Mouse (Mus musculus): ENCODE data around the gene Fzd4. TPM values are rescaled to one million over a fixed set of nuclear protein-coding genes. Genes with fewer than 3 reads are reported as not detected.
A peak's percentile ranks its signal among the peaks of the same experiment; 100 is the strongest.

Gene Fzd4
- total RNA-seq, 2 experiments from 2014 or later = 31.6 to 35.8 TPM

DNA sequence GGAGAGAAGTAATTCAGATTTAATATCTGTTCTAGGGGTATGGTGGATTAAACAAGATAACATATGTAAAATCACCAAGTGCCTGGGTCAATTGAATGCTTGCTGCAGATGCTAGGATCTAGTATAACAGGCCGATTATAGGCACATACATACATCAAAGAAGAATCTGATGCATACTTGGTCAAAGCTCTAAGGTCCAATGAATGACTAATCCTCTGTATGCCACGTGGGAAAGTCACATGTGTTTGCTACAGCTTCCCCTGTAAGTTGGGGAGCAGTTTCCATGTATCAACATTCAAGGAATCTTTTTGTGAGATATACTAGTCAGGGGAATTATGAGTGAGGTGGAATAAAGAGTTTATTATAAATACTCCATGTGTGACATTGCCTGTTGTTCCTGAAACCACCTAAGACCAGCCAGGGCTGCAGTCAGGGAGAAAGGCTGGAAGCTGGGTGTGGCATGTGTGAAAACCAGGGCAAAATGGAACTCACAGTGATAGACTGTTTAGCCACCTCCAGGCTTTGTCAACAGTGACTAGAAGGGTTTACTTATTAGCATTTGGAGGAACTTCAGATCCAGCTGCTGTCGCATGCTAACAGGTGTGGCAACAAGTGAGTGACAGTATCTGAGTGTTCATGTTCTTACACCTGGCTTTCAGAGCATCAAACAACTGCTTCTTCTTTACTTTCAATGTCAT, 6.2 kb upstream of the Fzd4 start:
- intact Hi-C loops (cut with DNase I) = no loop called here

GRCm38 (mm10) chr7:89400721-89401120, 3.4 kb upstream of the Fzd4 start:
- DNase-seq = no peak
- intact Hi-C loops (cut with DNase I) = loop anchor here (5.0 kb wide), 1 partner anchor 63 kb away; no protein-coding TSS in a partner anchor

More for the DNA sequence above, 6.2 kb upstream of the Fzd4 start:
- no peak for DNase-seq

DNA sequence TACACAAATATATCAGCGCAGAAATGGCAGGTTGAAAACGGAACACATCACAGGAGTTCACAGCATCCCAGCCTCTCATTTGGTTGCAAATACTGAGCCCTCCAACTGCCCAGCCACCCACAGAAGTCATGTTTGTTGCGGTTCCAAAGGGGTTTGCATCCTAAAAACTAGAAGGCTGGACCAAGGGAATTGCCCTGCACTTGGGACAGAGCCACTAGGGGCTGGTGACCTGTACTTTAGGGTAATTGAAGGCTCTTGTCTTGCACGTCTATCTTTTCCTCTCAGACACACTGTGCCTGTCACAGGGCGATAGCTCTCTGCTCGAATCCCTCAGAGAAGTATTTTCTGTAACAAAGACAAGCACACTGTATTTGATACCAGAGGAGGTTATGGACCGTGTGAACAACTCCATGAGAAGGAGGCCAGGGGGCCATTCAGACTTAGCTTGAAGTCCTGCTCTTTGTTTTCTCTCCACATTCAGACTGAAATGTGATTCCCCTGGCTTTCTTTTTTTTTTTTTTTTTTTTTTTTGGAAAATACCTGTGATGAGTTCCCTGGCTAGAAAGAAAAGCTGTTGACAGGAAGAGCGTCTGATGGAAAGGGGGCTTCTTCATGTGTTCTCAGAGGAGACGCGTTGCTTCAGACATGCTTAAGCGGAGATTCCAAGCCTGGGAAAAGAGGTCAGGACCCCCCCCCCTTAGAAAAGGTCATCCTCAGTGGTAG, 2.9 kb upstream of the Fzd4 start:
- intact Hi-C loops (cut with DNase I) = loop anchor here (5.0 kb wide), 1 partner anchor 64 kb away; no protein-coding TSS in a partner anchor
- no peak for DNase-seq

DNA sequence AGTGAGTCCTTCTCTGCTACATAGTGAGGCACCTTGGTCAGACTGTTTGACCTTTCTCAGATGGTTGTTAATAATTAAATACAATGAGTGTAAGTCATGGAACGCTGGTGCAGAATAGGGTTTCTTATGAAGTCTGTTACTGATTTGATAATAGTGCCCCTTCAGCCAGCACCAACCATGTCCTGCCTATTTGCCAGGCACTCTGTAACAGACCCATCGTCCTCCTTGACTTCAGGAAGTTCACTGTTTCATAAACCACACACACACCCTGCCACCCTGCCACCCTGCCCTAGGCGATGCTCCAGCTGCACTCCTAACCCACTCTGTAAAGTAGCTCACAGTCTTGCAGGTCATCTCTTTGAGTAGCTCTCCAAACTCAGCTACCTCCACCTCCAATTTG, 2.2 kb upstream of the Fzd4 start:
- intact Hi-C loops (cut with DNase I) = loop anchor here (5.0 kb wide), 1 partner anchor 65 kb away; no protein-coding TSS in a partner anchor
- no peak for DNase-seq

GRCm38 (mm10) chr7:89403053-89403972, 842 bp upstream of the Fzd4 start:
- DNase-seq = peak; percentile 84 to 86
- intact Hi-C loops (cut with DNase I) = loop anchor here (5.0 kb wide), 1 partner anchor 66 kb away; no protein-coding TSS in a partner anchor

- peak; percentile 63 to 81 for DNase-seq
- intact Hi-C loops (cut with DNase I) = loop anchor here (5.0 kb wide), 4 partner anchors 33 to 727 kb away; partner anchors contain the start of gene Picalm
These were observed 732 bp downstream of the Fzd4 start for GRCm38 (mm10) chr7:89404734-89405440.

GRCm38 (mm10) chr7:89406011-89406410, 1.9 kb downstream of the Fzd4 start:
- intact Hi-C loops (cut with DNase I) = loop anchor here (5.0 kb wide), 3 partner anchors 34 to 726 kb away; partner anchors contain the start of gene Picalm
- no peak for DNase-seq

- no peak for DNase-seq
- intact Hi-C loops (cut with DNase I) = loop anchor here (5.0 kb wide), 3 partner anchors 35 to 725 kb away; partner anchors contain the start of gene Picalm
These were observed 3.1 kb downstream of the Fzd4 start for GRCm38 (mm10) chr7:89407006-89407940.

DNA sequence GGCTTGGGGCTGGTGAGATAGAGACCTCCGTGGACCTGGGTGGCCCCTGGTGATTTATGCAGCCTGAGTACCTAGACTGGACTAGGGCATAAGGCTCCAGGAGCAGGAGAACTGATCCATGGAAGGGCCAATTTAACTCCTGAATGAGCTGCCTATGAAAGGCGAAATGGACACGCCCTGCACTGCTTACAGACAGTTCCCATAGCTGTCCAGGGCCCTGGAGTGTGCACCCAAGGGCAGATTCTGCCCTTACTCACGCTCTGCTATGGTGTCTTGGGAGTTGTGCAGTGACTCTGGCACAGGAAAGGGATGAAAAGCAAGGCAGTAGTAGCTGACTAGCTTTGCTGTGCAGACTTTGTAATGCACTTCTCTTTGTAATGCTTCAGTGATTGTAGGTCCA, 6.1 kb downstream of the Fzd4 start:
- intact Hi-C loops (cut with DNase I) = no loop called here
- no peak for DNase-seq

DNA sequence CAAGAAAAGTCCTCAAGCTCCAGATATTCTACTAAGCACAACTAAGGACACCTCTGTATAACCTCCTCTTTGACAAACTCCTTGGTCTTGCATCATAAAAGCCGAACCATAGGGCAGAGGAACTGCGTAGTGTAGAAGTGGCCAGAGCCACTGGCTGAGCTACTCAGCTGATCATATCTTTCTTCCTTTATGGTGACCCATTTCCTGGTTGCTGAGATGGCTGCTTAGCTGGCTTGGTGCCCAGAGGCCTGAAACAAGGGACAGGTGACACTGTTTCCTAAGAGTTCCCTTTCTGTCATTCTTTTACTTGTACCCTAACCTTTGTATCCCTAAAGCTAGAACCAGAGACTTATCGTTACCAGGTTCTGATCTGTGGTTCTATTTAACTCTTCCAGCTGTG, 7.2 kb downstream of the Fzd4 start:
- intact Hi-C loops (cut with DNase I) = no loop called here
- DNase-seq = no peak

DNA sequence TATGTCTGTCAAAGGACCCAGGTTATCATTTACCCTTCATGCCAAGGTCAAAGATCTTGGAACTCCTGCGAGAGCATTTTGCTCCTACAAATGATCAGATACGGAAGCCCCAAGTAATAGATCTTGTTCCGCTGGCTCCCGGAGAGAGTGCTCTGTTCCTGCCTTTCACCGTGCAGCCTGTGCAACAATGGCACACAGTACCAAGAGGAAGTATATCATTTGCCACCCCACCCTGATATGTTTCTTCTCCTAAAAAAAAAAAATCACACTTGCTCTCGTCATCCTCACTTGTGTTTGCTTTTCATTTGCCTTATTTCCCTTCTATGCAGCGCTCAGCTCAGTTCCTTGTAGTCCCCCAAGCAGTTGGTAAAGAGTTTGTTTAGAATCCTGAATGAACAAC, 7.9 kb downstream of the Fzd4 start:
- DNase-seq = no peak
- intact Hi-C loops (cut with DNase I) = no loop called here

GRCm38 (mm10) chr7:89416027-89416426, 11.9 kb downstream of the Fzd4 start:
- intact Hi-C loops (cut with DNase I) = no loop called here
- DNase-seq = no peak

- no peak for DNase-seq
- intact Hi-C loops (cut with DNase I) = no loop called here
These were observed 13.6 kb downstream of the Fzd4 start for GRCm38 (mm10) chr7:89417707-89418106.

- intact Hi-C loops (cut with DNase I) = no loop called here
- DNase-seq = no peak
These were observed 14.0 kb downstream of the Fzd4 start for GRCm38 (mm10) chr7:89418127-89418653.

GRCm38 (mm10) chr7:89418917-89419679, 14.9 kb downstream of the Fzd4 start:
- no peak for DNase-seq
- intact Hi-C loops (cut with DNase I) = loop anchor here (1.0 kb wide), 2 partner anchors 251 to 333 kb away; no protein-coding TSS in a partner anchor

- DNase-seq = no peak
- intact Hi-C loops (cut with DNase I) = no loop called here
These were observed 17.1 kb downstream of the Fzd4 start for GRCm38 (mm10) chr7:89421294-89421693.

GRCm38 (mm10) chr7:89422650-89423049, 18.5 kb downstream of the Fzd4 start:
- intact Hi-C loops (cut with DNase I) = no loop called here

GRCm38 (mm10) chr7:89423194-89423593, 19.0 kb downstream of the Fzd4 start:
- intact Hi-C loops (cut with DNase I) = no loop called here
- DNase-seq = no peak

More at GRCm38 (mm10) chr7:89422650-89423049, 18.5 kb downstream of the Fzd4 start:
- no peak for DNase-seq
